Comparison of ENCODE assay signal across 10 mouse cellular contexts in genomic region chr17:83866582-83866981, GRCm38 (mm10). TPM values are rescaled to one million over a fixed set of nuclear protein-coding genes. Genes with fewer than 3 reads are reported as not detected.
DNase-seq lines count a peak whose midpoint lies in the region; ATAC-seq and TF ChIP-seq lines count a peak whose summit lies in the region.
"Had no signal": no experiment of that assay in that cellular context is flagged by ENCODE, and none has a peak within 500 bp of the region (broad histone marks: within the 10 kb centered on the region; RNA-seq: fewer than 3 reads in every experiment).

No protein-coding gene starts in this region.

- H3K27ac ChIP-seq in heart, embryonic 11.5 days (ENCODE audit: low read depth, low read length): no peak overlapping the region
- H3K27ac ChIP-seq: limb, embryonic 15.5 days; stomach, embryonic 15.5 days had no signal

- WGBS in heart, embryonic 11.5 days (ENCODE audit: insufficient replicate concordance): 11% methylated on average over 10 of the region's 10 CpGs

- TF ChIP-seq CTCF in brain, embryonic 14.5 days (IDR thresholded peaks at IDR 0.05; ENCODE audit: borderline replicate concordance, extremely low read depth, insufficient read depth, insufficient read length): peak; percentile 84

- H3K4me1 ChIP-seq in heart, embryonic 11.5 days (ENCODE audit: control insufficient read depth, insufficient read depth, low read length): no peaks in the 10 kb centered on the region

- no peak overlapping the region for H3K9ac ChIP-seq in heart, embryonic 11.5 days (ENCODE audit: low read depth, low read length)
- H3K9ac ChIP-seq: limb, embryonic 15.5 days; stomach, embryonic 15.5 days had no signal

- TF ChIP-seq POLR2A in brain, embryonic 14.5 days (IDR thresholded peaks at IDR 0.05; ENCODE audit: borderline replicate concordance, extremely low read depth, insufficient read depth, insufficient read length, poor library complexity, severe bottlenecking): no peak

- H3K9me3 ChIP-seq in heart, embryonic 11.5 days (replicated peaks; ENCODE audit: control insufficient read depth, low read length): no peaks in the 10 kb centered on the region
- H3K9me3 ChIP-seq: limb, embryonic 15.5 days; stomach, embryonic 15.5 days had no signal

- intact Hi-C loops in heart, postnatal 10 days (cut with DNase I): no loop called here

- no peaks in the 10 kb centered on the region for H3K36me3 ChIP-seq in heart, embryonic 11.5 days (ENCODE audit: control insufficient read depth, insufficient read depth, low read length)
- H3K36me3 ChIP-seq: limb, embryonic 15.5 days; stomach, embryonic 15.5 days had no signal

- no peak overlapping the region for H3K4me3 ChIP-seq in heart, embryonic 11.5 days (ENCODE audit: low read depth, low read length)
- H3K4me3 ChIP-seq: limb, embryonic 15.5 days; stomach, embryonic 15.5 days had no signal

- no peak overlapping the region for H3K4me2 ChIP-seq in heart, embryonic 11.5 days
- H3K4me2 ChIP-seq: limb, embryonic 15.5 days; stomach, embryonic 15.5 days had no signal

- H3K27me3 ChIP-seq in heart, embryonic 11.5 days (ENCODE audit: control insufficient read depth, insufficient read depth, low read length): no peaks in the 10 kb centered on the region
- H3K27me3 ChIP-seq: limb, embryonic 15.5 days; stomach, embryonic 15.5 days had no signal

- peak; percentile 40 to 53 for DNase-seq in heart, postnatal 10 days
- peak; percentile 37 for DNase-seq in ovary, postnatal 14 days (ENCODE audit: low spot score)
- DNase-seq in ovary, postnatal 10 days (ENCODE audit: low spot score): no peak
- DNase-seq in brain, embryonic 14.5 days (ENCODE audit: low read depth): peak; percentile 76
- peak; percentile 82 for DNase-seq in retina, embryonic 14.5 days (ENCODE audit: low spot score)
- DNase-seq in heart, adult 9 months (ENCODE audit: low spot score in 2 of 2): no peak
- DNase-seq in natural killer cell, adult 2 months (ENCODE audit: low spot score in 2 of 2): no peak

- no peak for ATAC-seq in heart, embryonic 11.5 days (replicated peaks; ENCODE audit: insufficient number of reproducible peaks, low FRiP score, low TSS enrichment)

RNA-seq across cellular contexts. Expression of gene Haao, which starts 18.8 kb away (rescaled TPM):
- total RNA-seq in heart, postnatal 10 days (2021): not detected
- 0.21 and 0.28 TPM in 2 replicates for polyA plus RNA-seq in heart, embryonic 11.5 days (2014; fragmentation: Nextera tagmentation; extraction: Ambion mirVana)
- 0.08 and 0.10 TPM in 2 replicates for polyA plus RNA-seq in brain, embryonic 14.5 days (2012; rRNA removed)

Comparison
In these comparisons a context has a peak if more than half of its experiments do, and no peak if none do; other contexts are left out.
1. DNase-seq: peak in heart, postnatal 10 days (2 of 2), ovary, postnatal 14 days (single experiment), brain, embryonic 14.5 days (single experiment) and retina, embryonic 14.5 days (single experiment); none in ovary, postnatal 10 days (single experiment), heart, adult 9 months (0 of 2) and natural killer cell, adult 2 months (0 of 2).